Mouse (Mus musculus) stomach, postnatal 0 days (tissue): ENCODE results near the gene Lrrtm3. TPM values are rescaled to one million over a fixed set of nuclear protein-coding genes. Genes with fewer than 3 reads are reported as not detected.

ENCODE experiments used
- ATAC-seq: fragments of 200-750 bp; cut with Nextera tagmentation; 2 replicates; pipeline ENCODE4 v1.8.0; 2017; ENCODE audit not compliant: low FRiP score, low TSS enrichment
- DNase-seq: peaks from one replicate; pipeline ENCODE4 v3.0.0-alpha.2; 2016; ENCODE audit warnings: low spot score
- H3K27ac ChIP-seq: fragments of 300-500 bp; sonication (generic); replicated peaks from 2 replicates; pipeline ENCODE4 v1.5.1; 2014; ENCODE audit warnings: mild to moderate bottlenecking, control low read depth
- H3K27me3 ChIP-seq: fragments of 300-500 bp; sonication (generic); 2 replicates; pipeline ENCODE4 v1.6.1; 2014; ENCODE audit warnings: low read length; ENCODE audit not compliant: control insufficient read depth, insufficient read depth
- H3K36me3 ChIP-seq: fragments of 300-500 bp; sonication (generic); 2 replicates; pipeline ENCODE4 v1.6.1; 2014; ENCODE audit warnings: low read length, mixed read lengths; ENCODE audit not compliant: control insufficient read depth, insufficient read depth
- H3K4me1 ChIP-seq: fragments of 300-500 bp; sonication (generic); replicated peaks from 2 replicates; pipeline ENCODE4 v1.6.1; 2014; ENCODE audit warnings: antibody characterized with exemption; ENCODE audit not compliant: control insufficient read depth, insufficient read depth
- H3K4me2 ChIP-seq: fragments of 300-500 bp; sonication (generic); replicated peaks from 2 replicates; pipeline ENCODE4 v1.6.1; 2014; ENCODE audit warnings: low read depth, mild to moderate bottlenecking, control low read depth, moderate library complexity
- H3K4me3 ChIP-seq: fragments of 300-500 bp; sonication (generic); 2 replicates; pipeline ENCODE4 v1.5.1; 2014; ENCODE audit warnings: low read depth, low read length, control low read depth
- H3K9ac ChIP-seq: fragments of 300-500 bp; sonication (generic); 2 replicates; pipeline ENCODE4 v1.6.1; 2014; ENCODE audit warnings: mild to moderate bottlenecking, low read length, control low read depth, mixed read lengths
- H3K9me3 ChIP-seq: fragments of 300-500 bp; sonication (generic); 2 replicates; pipeline ENCODE4 v1.6.1; 2016; ENCODE audit warnings: low read length; ENCODE audit not compliant: control insufficient read depth
- CTCF ChIP-seq: IDR thresholded peaks from 2 replicates; pipeline ENCODE4 v1.5.1; 2016; ENCODE audit warnings: antibody characterized with exemption, low read depth, mild to moderate bottlenecking, moderate library complexity
- EP300 ChIP-seq: optimal IDR thresholded peaks from 2 replicates; pipeline ENCODE3; 2016; ENCODE audit warnings: antibody characterized with exemption
- WGBS: fragments of 180-500 bp; shearing (Covaris S2); extraction: QIAGEN DNeasy Blood & Tissue Kit; methylation state at CpG from one replicate; pipeline ENCODE4 v1.1.7; 2014; 5-methylcytosine and 5-hydroxymethylcytosine counted together
- polyA plus RNA-seq: library from polyadenylated mRNA; unstranded; fragments of >200 nt; fragmentation: Nextera tagmentation; extraction: Ambion mirVana; gene quantifications from 2 replicates; pipeline ENCODE4 v1.2.1, GENCODE M21; 2015

The Lrrtm3 gene
- polyA plus RNA-seq, 1 experiment from 2014 or later: 2.7 TPM

- H3K4me3 ChIP-seq: no peak overlapping the region
- no peak overlapping the region for H3K4me2 ChIP-seq
- DNase-seq: no peak
- no peak overlapping the region for H3K9ac ChIP-seq
- H3K9me3 ChIP-seq: no peaks in the 10 kb centered on the region
- ATAC-seq: no peak
- no peaks in the 10 kb centered on the region for H3K4me1 ChIP-seq
- no peaks in the 10 kb centered on the region for H3K36me3 ChIP-seq
- no peak for TF ChIP-seq EP300
- TF ChIP-seq CTCF: no peak
- H3K27ac ChIP-seq: no peak overlapping the region
- H3K27me3 ChIP-seq: no peaks in the 10 kb centered on the region
These were observed 59.2 kb downstream of the Lrrtm3 start for GRCm38 (mm10) chr10:64030901-64031300.

GRCm38 (mm10) chr10:64023340-64023739 is 66.7 kb downstream of the Lrrtm3 start:
- Histone ChIP-seq H3K27me3 (no peaks in the 10 kb centered on the region), H3K36me3 (no peaks in the 10 kb centered on the region), H3K9me3 (no peaks in the 10 kb centered on the region), H3K4me3 (no peak overlapping the region), H3K4me2 (no peak overlapping the region), H3K9ac (no peak overlapping the region), H3K4me1 (no peaks in the 10 kb centered on the region), H3K27ac (no peak overlapping the region)
- ATAC-seq (no peak), DNase-seq (no peak)
- 82% methylated on average over 6 of the region's 6 CpGs for WGBS
- TF ChIP-seq EP300: no peak
- TF ChIP-seq CTCF: no peak

DNA sequence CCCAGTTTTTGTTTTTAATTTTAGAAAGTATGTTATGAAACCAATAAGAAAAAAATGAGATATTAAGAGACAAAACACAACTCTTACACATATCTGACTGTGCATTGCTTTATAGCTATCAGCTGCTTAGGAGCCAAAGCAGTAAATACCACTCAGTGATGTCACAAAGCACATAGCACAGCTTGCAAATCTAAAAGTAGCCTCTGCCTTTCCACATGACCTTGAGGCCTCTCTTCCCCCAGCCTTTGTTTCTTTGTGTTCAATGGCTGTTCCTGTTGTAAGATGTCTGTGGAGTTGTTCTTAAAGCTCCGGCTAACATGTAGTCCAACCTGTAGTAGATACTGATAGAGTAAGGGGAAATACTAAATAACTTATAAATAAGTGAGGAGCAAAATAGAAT is 69.7 kb downstream of the Lrrtm3 start:
- no peak overlapping the region for H3K9ac ChIP-seq
- H3K9me3 ChIP-seq: no peaks in the 10 kb centered on the region
- 93% methylated on average over 1 of the region's 1 CpGs for WGBS
- ATAC-seq (no peak), DNase-seq (no peak)
- no peaks in the 10 kb centered on the region for H3K4me1 ChIP-seq
- no peak overlapping the region for H3K4me3 ChIP-seq
- TF ChIP-seq EP300 (no peak), CTCF (no peak)
- no peak overlapping the region for H3K27ac ChIP-seq
- H3K4me2 ChIP-seq: no peak overlapping the region
- H3K27me3 ChIP-seq: no peaks in the 10 kb centered on the region
- no peaks in the 10 kb centered on the region for H3K36me3 ChIP-seq

- no peak overlapping the region for H3K4me3 ChIP-seq
- no peak overlapping the region for H3K9ac ChIP-seq
- H3K4me2 ChIP-seq: no peak overlapping the region
- 78% methylated on average over 9 of the region's 9 CpGs for WGBS
- no peak overlapping the region for H3K27ac ChIP-seq
- H3K9me3 ChIP-seq: no peaks in the 10 kb centered on the region
- H3K27me3 ChIP-seq: no peaks in the 10 kb centered on the region
- TF ChIP-seq EP300 (no peak), CTCF (no peak)
- no peaks in the 10 kb centered on the region for H3K36me3 ChIP-seq
- ATAC-seq (no peak), DNase-seq (no peak)
- no peaks in the 10 kb centered on the region for H3K4me1 ChIP-seq
These were observed 88.1 kb downstream of the Lrrtm3 start for GRCm38 (mm10) chr10:64001996-64002395.

DNA sequence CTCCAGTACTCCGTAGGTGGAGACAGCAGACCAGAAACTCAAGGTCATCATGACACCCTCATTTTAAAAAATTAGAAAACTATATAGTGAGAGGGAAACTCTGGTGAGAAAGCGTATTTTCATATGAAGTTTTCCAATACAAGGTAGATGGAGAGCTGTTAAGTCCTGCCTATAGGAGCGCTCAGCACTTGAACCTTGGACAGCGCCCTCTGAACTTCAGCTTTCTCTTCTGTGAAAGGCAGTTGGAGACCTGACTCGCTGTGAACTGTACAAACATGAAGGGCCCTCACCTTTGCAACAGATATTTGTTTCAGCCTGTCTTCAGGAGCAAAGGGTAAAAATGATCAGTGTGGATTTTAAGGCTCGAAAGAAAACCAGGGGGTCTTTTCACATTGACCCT is 88.5 kb downstream of the Lrrtm3 start:
- Histone ChIP-seq H3K27ac (no peak overlapping the region), H3K4me2 (no peak overlapping the region), H3K9me3 (no peaks in the 10 kb centered on the region), H3K36me3 (no peaks in the 10 kb centered on the region), H3K4me1 (no peaks in the 10 kb centered on the region), H3K4me3 (no peak overlapping the region), H3K27me3 (no peaks in the 10 kb centered on the region), H3K9ac (no peak overlapping the region)
- TF ChIP-seq CTCF (no peak), EP300 (no peak)
- whole genome bisulfite sequencing: 67% methylated on average over 6 of the region's 6 CpGs
- DNase-seq (peak; percentile 16), ATAC-seq (no peak)

- Histone ChIP-seq H3K36me3 (no peaks in the 10 kb centered on the region), H3K4me3 (no peak overlapping the region), H3K27ac (no peak overlapping the region), H3K9me3 (no peaks in the 10 kb centered on the region), H3K27me3 (no peaks in the 10 kb centered on the region), H3K9ac (no peak overlapping the region), H3K4me2 (no peak overlapping the region), H3K4me1 (no peaks in the 10 kb centered on the region)
- 78% methylated on average over 5 of the region's 5 CpGs for WGBS
- TF ChIP-seq EP300 (no peak), CTCF (no peak)
- DNase-seq: no peak
- ATAC-seq: no peak
These were observed 95.8 kb downstream of the Lrrtm3 start for GRCm38 (mm10) chr10:63994251-63994650.

GRCm38 (mm10) chr10:63985576-63985975 is 104.5 kb downstream of the Lrrtm3 start:
- no peak for DNase-seq
- Histone ChIP-seq H3K27ac (no peak overlapping the region), H3K9ac (no peak overlapping the region), H3K4me1 (no peaks in the 10 kb centered on the region), H3K4me2 (no peak overlapping the region), H3K9me3 (no peaks in the 10 kb centered on the region), H3K36me3 (no peaks in the 10 kb centered on the region), H3K4me3 (no peak overlapping the region), H3K27me3 (no peaks in the 10 kb centered on the region)
- WGBS: 65% methylated on average over 4 of the region's 4 CpGs
- TF ChIP-seq EP300 (no peak), CTCF (no peak)
- no peak for ATAC-seq
